Mouse (Mus musculus): ENCODE measurements around the gene 4933405L10Rik. TPM values are rescaled to one million over a fixed set of nuclear protein-coding genes. Genes with fewer than 3 reads are reported as not detected.
A peak's percentile ranks its signal among the peaks of the same experiment; 100 is the strongest.

The 4933405L10Rik gene
- 0.38 and 0.52 TPM in 2 replicates for polyA plus RNA-seq (2012; rRNA removed)

- TF ChIP-seq POLR2A (IDR thresholded peaks at IDR 0.05; ENCODE audit: extremely low read depth, insufficient read depth, low read length): no peak
- no peak for TF ChIP-seq CTCF (IDR thresholded peaks at IDR 0.05; ENCODE audit: extremely low read depth, insufficient read depth, low read length)
- Histone ChIP-seq H3K27ac (ENCODE audit: insufficient read depth, low read length) (no peak within 1 kb of the TSS), H3K4me1 (ENCODE audit: control insufficient read depth, insufficient read depth, low read length) (peaks cover 2% of the 10 kb centered on the region; the same call in 1 of the 2 replicates), H3K4me3 (ENCODE audit: insufficient read depth, low read length) (peak within 1 kb of the TSS; percentile 33)
Measured at GRCm38 (mm10) chr8:105707498-105708403, at the start of gene 4933405L10Rik, which contains the start of gene Enkd1. Gene 4933405L10Rik (plus strand): TSS chr8:105707655. Gene Enkd1 (minus strand): TSS chr8:105708210.

DNA sequence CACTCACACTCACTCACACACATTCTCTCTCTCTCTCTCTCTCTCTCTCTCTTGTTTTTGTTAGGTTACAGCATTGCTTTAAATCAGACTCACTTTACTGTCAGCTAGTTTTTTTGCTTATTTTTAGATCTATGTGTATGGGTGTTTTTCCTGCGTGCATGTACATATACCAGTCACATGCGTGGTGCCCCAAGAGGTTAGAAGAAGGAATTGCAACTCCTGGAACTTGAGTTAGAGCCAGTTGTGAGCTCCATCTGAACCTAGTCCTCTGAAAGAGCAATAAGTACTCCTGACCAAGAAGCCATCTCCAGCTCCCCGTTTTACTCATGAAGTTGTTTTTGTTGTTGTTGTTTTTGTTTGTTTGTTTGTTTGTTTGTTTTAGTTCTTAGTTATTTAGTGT, 46.3 kb upstream of the 4933405L10Rik start:
- no peak overlapping the region for H3K4me3 ChIP-seq (ENCODE audit: insufficient read depth, low read length)
- no peaks in the 10 kb centered on the region for H3K4me1 ChIP-seq (ENCODE audit: control insufficient read depth, insufficient read depth, low read length)
- TF ChIP-seq CTCF (IDR thresholded peaks at IDR 0.05; ENCODE audit: extremely low read depth, insufficient read depth, low read length): peak; percentile 38
- no peak for TF ChIP-seq POLR2A (IDR thresholded peaks at IDR 0.05; ENCODE audit: extremely low read depth, insufficient read depth, low read length)
- no peak overlapping the region for H3K27ac ChIP-seq (ENCODE audit: insufficient read depth, low read length)

DNA sequence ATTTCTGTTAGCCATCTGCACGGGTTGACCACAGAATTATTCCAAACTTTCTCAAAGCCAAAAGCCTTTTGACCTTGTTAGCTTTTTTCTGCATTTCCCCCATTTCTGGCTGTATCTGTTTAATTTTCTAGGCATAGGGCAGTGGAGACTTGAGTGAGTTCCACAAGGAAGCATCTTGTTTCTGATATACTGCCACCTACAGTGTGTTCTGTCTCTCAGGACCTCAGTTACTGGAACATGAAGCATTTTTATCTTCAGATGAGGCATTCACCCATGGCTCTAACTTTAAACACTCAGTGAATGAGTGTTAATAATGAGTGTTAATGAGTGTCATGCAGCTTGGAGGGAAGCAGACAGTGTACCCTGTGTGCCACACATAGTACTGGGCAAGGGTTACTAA, 29.6 kb upstream of the 4933405L10Rik start:
- no peak overlapping the region for H3K4me3 ChIP-seq (ENCODE audit: insufficient read depth, low read length)
- no peak for TF ChIP-seq CTCF (IDR thresholded peaks at IDR 0.05; ENCODE audit: extremely low read depth, insufficient read depth, low read length)
- no peak for TF ChIP-seq POLR2A (IDR thresholded peaks at IDR 0.05; ENCODE audit: extremely low read depth, insufficient read depth, low read length)
- no peak overlapping the region for H3K27ac ChIP-seq (ENCODE audit: insufficient read depth, low read length)
- H3K4me1 ChIP-seq (ENCODE audit: control insufficient read depth, insufficient read depth, low read length): no peaks in the 10 kb centered on the region

- H3K27ac ChIP-seq (ENCODE audit: insufficient read depth, low read length): no peak overlapping the region
- no peak for TF ChIP-seq CTCF (IDR thresholded peaks at IDR 0.05; ENCODE audit: extremely low read depth, insufficient read depth, low read length)
- no peak for TF ChIP-seq POLR2A (IDR thresholded peaks at IDR 0.05; ENCODE audit: extremely low read depth, insufficient read depth, low read length)
- no peak overlapping the region for H3K4me3 ChIP-seq (ENCODE audit: insufficient read depth, low read length)
- no peaks in the 10 kb centered on the region for H3K4me1 ChIP-seq (ENCODE audit: control insufficient read depth, insufficient read depth, low read length)
Measured at GRCm38 (mm10) chr8:105685325-105685724, 22.1 kb upstream of the 4933405L10Rik start.

DNA sequence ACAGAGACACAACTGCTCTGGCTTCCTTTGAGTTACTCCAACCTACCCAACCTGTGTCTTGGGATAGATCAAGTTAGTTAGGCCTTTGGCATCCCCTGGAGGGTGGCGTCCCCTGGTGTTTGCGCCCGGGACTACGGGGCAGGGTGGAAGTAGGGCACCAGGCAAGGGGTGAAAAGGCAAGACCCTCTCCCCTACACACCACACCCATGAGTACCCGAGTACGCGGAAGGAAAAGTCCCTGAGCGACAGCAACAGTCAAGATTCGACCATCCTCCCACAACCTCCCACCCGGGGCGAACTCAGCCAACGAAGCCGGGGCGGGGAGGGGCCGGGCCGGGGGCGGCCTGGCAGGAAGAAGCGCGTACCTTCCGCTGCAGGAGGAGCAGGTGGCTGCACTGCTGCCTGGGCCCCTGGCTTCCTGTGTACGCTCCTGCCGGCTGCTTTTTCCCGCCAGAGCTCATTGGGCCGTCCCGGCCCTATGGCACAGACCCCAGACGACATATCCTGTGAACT, 21.6 kb upstream of the 4933405L10Rik start, which contains the start of gene Carmil2:
Gene Carmil2 (plus strand): TSS at position 479 of the 513 bp plus-strand sequence.
- no peak for TF ChIP-seq POLR2A (IDR thresholded peaks at IDR 0.05; ENCODE audit: extremely low read depth, insufficient read depth, low read length)
- peak; percentile 62 for TF ChIP-seq CTCF (IDR thresholded peaks at IDR 0.05; ENCODE audit: extremely low read depth, insufficient read depth, low read length)
- no peak within 1 kb of the TSS for H3K27ac ChIP-seq (ENCODE audit: insufficient read depth, low read length)
- H3K4me3 ChIP-seq (ENCODE audit: insufficient read depth, low read length): no peak within 1 kb of the TSS
- H3K4me1 ChIP-seq (ENCODE audit: control insufficient read depth, insufficient read depth, low read length): no peaks in the 10 kb centered on the region

DNA sequence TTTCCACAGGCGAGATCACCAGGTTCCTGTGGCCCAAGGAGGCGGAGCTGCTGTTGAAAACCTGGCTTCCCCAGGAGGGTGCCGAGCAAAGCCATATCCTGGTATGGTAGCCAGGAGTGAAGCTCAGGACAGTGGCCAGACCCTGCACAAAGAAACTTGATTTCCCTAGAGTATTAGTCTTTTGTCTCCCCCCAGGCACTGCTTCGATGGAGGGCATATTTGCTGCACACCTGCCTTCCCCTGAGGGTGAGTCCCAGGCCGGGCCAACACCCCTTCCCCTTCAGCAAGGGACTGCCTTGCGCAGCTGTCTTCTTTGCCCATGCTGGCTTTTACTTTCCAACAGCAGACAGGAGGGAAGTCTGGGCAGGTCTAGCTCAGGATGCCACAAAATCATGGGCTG, 20.9 kb upstream of the 4933405L10Rik start:
- Histone ChIP-seq H3K27ac (ENCODE audit: insufficient read depth, low read length) (no peak overlapping the region), H3K4me1 (ENCODE audit: control insufficient read depth, insufficient read depth, low read length) (no peaks in the 10 kb centered on the region), H3K4me3 (ENCODE audit: insufficient read depth, low read length) (no peak overlapping the region)
- TF ChIP-seq CTCF (IDR thresholded peaks at IDR 0.05; ENCODE audit: extremely low read depth, insufficient read depth, low read length): no peak
- TF ChIP-seq POLR2A (IDR thresholded peaks at IDR 0.05; ENCODE audit: extremely low read depth, insufficient read depth, low read length): no peak

DNA sequence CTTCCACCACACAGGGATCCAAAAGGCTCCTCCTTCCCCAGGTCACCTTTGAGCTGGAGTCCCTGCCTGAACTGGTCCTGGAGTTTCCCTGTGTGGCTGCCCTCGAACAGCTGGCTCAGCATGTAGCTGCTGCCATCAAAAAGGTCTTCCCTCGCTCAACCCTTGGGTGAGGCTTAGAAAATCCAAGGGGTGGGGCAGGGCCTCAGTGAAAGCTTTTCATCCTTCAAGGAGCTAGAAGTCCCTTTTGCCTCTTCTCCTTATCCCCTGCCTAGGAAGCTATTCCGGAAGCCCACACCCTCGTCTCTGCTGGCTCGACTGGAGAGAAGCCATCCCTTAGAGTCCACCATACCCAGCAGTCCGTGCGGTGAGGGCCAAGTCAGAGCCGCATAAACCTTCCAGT, 19.9 kb upstream of the 4933405L10Rik start:
- no peak overlapping the region for H3K4me3 ChIP-seq (ENCODE audit: insufficient read depth, low read length)
- TF ChIP-seq CTCF (IDR thresholded peaks at IDR 0.05; ENCODE audit: extremely low read depth, insufficient read depth, low read length) (no peak), POLR2A (IDR thresholded peaks at IDR 0.05; ENCODE audit: extremely low read depth, insufficient read depth, low read length) (no peak)
- no peaks in the 10 kb centered on the region for H3K4me1 ChIP-seq (ENCODE audit: control insufficient read depth, insufficient read depth, low read length)
- no peak overlapping the region for H3K27ac ChIP-seq (ENCODE audit: insufficient read depth, low read length)

GRCm38 (mm10) chr8:105688242-105688752, 19.2 kb upstream of the 4933405L10Rik start:
- Histone ChIP-seq H3K4me1 (ENCODE audit: control insufficient read depth, insufficient read depth, low read length) (no peaks in the 10 kb centered on the region), H3K27ac (ENCODE audit: insufficient read depth, low read length) (no peak overlapping the region), H3K4me3 (ENCODE audit: insufficient read depth, low read length) (no peak overlapping the region)
- TF ChIP-seq POLR2A (IDR thresholded peaks at IDR 0.05; ENCODE audit: extremely low read depth, insufficient read depth, low read length) (no peak), CTCF (IDR thresholded peaks at IDR 0.05; ENCODE audit: extremely low read depth, insufficient read depth, low read length) (no peak)

DNA sequence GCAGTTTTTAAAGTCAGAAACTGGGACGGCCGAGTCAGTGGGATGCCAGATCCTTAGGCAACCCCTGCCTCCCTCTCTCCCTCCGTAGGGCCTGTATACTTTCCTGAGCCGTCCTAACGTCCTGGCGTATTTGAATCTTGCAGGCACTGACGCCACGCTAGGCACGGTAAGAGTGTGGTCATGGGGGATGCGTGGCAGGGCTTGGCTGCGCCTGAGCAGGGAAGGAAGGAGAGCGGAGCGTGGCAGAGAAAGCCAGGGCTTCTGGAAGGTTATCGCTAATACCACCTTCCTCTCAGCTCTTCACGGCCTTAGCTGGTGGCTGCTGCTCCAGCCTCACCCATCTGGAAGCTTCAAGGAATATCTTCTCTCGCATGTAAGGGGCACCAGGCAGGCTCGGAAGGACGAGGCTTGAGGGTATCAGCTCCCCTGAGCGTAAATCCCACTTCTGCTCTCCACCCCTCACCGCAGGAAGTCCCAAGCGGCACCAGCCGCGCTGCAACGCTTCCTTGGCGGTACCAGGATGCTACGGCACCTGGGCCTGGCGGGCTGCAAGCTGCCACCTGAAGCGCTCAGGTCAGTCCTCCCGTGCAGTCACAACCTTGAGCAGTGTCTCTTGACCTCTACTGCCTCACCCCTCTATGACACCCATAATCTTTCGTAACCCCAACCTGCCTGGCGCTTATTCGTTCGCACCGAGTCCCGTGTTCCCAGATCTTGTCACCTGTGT, 18.0 kb upstream of the 4933405L10Rik start:
- no peak overlapping the region for H3K4me3 ChIP-seq (ENCODE audit: insufficient read depth, low read length)
- TF ChIP-seq POLR2A (IDR thresholded peaks at IDR 0.05; ENCODE audit: extremely low read depth, insufficient read depth, low read length) (no peak), CTCF (IDR thresholded peaks at IDR 0.05; ENCODE audit: extremely low read depth, insufficient read depth, low read length) (no peak)
- no peaks in the 10 kb centered on the region for H3K4me1 ChIP-seq (ENCODE audit: control insufficient read depth, insufficient read depth, low read length)
- H3K27ac ChIP-seq (ENCODE audit: insufficient read depth, low read length): no peak overlapping the region
